Comparison of ENCODE assay signal across 10 mouse cellular contexts in the genomic region with DNA sequence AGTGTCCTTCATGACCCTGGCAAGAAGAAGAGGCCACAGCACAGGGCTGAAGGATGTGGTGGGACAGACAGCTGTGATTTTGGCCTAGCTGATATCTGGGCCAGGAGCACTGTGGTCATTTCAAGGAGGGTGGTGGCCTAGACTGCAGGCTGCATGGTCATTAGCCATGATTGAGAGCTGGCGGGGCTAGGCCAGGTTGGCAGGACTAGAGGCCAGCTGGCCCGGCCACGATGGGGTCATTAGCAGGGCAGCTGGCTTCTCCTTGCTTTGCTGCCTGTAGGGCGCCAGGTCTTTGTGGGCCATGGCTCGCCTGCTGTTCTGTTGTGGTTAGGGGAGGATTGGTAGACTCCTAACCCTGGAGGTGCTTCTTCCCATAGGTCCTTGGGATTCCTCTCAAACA. TPM values are rescaled to one million over a fixed set of nuclear protein-coding genes. Genes with fewer than 3 reads are reported as not detected.
DNase-seq lines count a peak whose midpoint lies in the region; ATAC-seq lines count a peak whose summit lies in the region.
"Had no signal": no experiment of that assay in that cellular context is flagged by ENCODE, and none has a peak within 500 bp of the region (broad histone marks: within the 10 kb centered on the region; RNA-seq: fewer than 3 reads in every experiment).

No protein-coding gene starts in this region.

- 46% methylated on average over 5 of the region's 5 CpGs for WGBS in hindbrain, embryonic 16.5 days

- H3K9me3 ChIP-seq in hindbrain, embryonic 16.5 days (ENCODE audit: control insufficient read depth, low read length), result no peaks in the 10 kb centered on the region
- H3K9me3 ChIP-seq: embryonic facial prominence, embryonic 13.5 days; limb, embryonic 12.5 days had no signal

- H3K4me3 ChIP-seq in hindbrain, embryonic 16.5 days (ENCODE audit: low read length), result no peak overlapping the region
- H3K4me3 ChIP-seq: embryonic facial prominence, embryonic 13.5 days; limb, embryonic 12.5 days had no signal

- peak overlapping the region; percentile 31 for H3K9ac ChIP-seq in hindbrain, embryonic 16.5 days (ENCODE audit: low read depth, low read length)
- H3K9ac ChIP-seq: embryonic facial prominence, embryonic 13.5 days; limb, embryonic 12.5 days had no signal

- peaks cover 47% of the 10 kb centered on the region for H3K4me1 ChIP-seq in hindbrain, embryonic 16.5 days (ENCODE audit: control insufficient read depth, insufficient read depth, low read depth, low read length)

- H3K4me2 ChIP-seq in hindbrain, embryonic 16.5 days (ENCODE audit: low read length), result no peak overlapping the region; the same call in 1 of the 2 replicates
- H3K4me2 ChIP-seq: embryonic facial prominence, embryonic 13.5 days; limb, embryonic 12.5 days had no signal

- DNase-seq in adrenal gland, adult 2 months, result peak; percentile 57
- DNase-seq in adrenal gland, adult 18-20 months (ENCODE audit: low spot score in 2 of 2), result no peak
- DNase-seq in Muller cell, postnatal 12 days (ENCODE audit: inconsistent ontology term), result peak; percentile 88
- peak; percentile 70 for DNase-seq in gastrocnemius, postnatal 10 days
- DNase-seq in spleen, adult 12 weeks (ENCODE audit: low spot score), result no peak
- DNase-seq in B cell, adult 2 months, result no peak
- no peak for DNase-seq in ovary, postnatal 14 days (ENCODE audit: low spot score)

- ATAC-seq in hindbrain, embryonic 16.5 days, result no peak

- no peaks in the 10 kb centered on the region for H3K27me3 ChIP-seq in hindbrain, embryonic 16.5 days (replicated peaks; ENCODE audit: control insufficient read depth, insufficient read depth, low read length)

- no peaks in the 10 kb centered on the region for H3K36me3 ChIP-seq in hindbrain, embryonic 16.5 days (ENCODE audit: control insufficient read depth, insufficient read depth, low read length)

- H3K27ac ChIP-seq in hindbrain, embryonic 16.5 days (ENCODE audit: low read depth, low read length), result no peak overlapping the region
- H3K27ac ChIP-seq: embryonic facial prominence, embryonic 13.5 days; limb, embryonic 12.5 days had no signal

RNA-seq across cellular contexts. Expression of gene Gdpd5, which starts 4.8 kb away (rescaled TPM):
- 10 to 100 TPM in 1 of 2 experiments, 1 to 10 TPM in 1; 7.2 to 12.9 TPM for total RNA-seq in adrenal gland, adult 2 months (2021)
- 26.6 TPM in 2 replicates for polyA plus RNA-seq in adrenal gland, adult 2 months (2012; rRNA removed)
- 1 to 10 TPM; 5.4 to 7.5 TPM for total RNA-seq in adrenal gland, adult 18-20 months (2021)
- total RNA-seq in gastrocnemius, postnatal 10 days (2021), result 1 to 10 TPM; 8.2 to 9.8 TPM
- polyA plus RNA-seq in hindbrain, embryonic 16.5 days (2015; fragmentation: Nextera tagmentation; extraction: Ambion mirVana), result 36.9 and 43.8 TPM in 2 replicates

RNA-seq across cellular contexts. Expression of gene Serpinh1, which starts 33.0 kb away (rescaled TPM):
- 100 to 1,000 TPM; 276 to 356 TPM for total RNA-seq in adrenal gland, adult 2 months (2021)
- 358 and 377 TPM in 2 replicates for polyA plus RNA-seq in adrenal gland, adult 2 months (2012; rRNA removed)
- 100 to 1,000 TPM; 244 to 442 TPM for total RNA-seq in adrenal gland, adult 18-20 months (2021)
- total RNA-seq in gastrocnemius, postnatal 10 days (2021), result 100 to 1,000 TPM; 292 to 416 TPM
- 261 and 355 TPM in 2 replicates for polyA plus RNA-seq in hindbrain, embryonic 16.5 days (2015; fragmentation: Nextera tagmentation; extraction: Ambion mirVana)

Comparison
In these comparisons a context has a peak if more than half of its experiments do, and no peak if none do; other contexts are left out.
1. DNase-seq: peak in adrenal gland, adult 2 months (single experiment), Muller cell, postnatal 12 days (single experiment) and gastrocnemius, postnatal 10 days (single experiment); none in adrenal gland, adult 18-20 months (0 of 2), spleen, adult 12 weeks (single experiment), B cell, adult 2 months (0 of 2) and ovary, postnatal 14 days (single experiment).